Mouse (Mus musculus): ENCODE measurements at regions not wholly inside any gene's neighbourhood (a gene's known extent, or its start where the extent isn't known, plus 50 kb on each side); places are given as distances from the start of the nearest gene placed in this dataset.

DNA sequence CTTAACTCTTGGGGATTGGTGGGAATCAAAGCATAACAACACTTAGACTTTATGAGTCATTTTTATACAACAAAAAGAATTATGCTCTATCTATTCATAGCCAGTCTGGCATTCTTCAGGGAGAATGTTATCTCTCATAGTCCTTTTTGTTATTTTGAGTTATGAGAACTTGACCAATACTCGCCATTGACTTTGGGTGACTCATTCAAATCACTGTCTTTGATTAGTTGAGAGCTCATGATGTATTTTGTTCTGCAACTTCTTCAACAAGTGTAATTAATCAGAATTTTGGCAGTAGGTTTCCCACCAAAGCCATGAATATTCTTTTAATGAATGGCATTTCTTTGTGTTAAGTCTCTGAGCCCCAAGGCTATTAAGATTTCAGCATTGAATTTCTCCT is 139.6 kb downstream of the Ahr start:
- TF ChIP-seq CTCF (IDR thresholded peaks at IDR 0.05; ENCODE audit: control insufficient read depth, insufficient read depth, low read length) (no peak), POLR2A (IDR thresholded peaks at IDR 0.05; ENCODE audit: borderline replicate concordance, control insufficient read depth, low read depth, low read length) (no peak)
- 80% methylated on average over 1 of the region's 1 CpGs for WGBS
- no peak overlapping the region for H3K27ac ChIP-seq (ENCODE audit: control insufficient read depth, insufficient read depth, low read depth, low read length, poor library complexity)
- no peaks in the 10 kb centered on the region for H3K4me1 ChIP-seq (ENCODE audit: control insufficient read depth, insufficient read depth, low read length)
- H3K4me3 ChIP-seq (replicated peaks; ENCODE audit: control insufficient read depth, low read depth, low read length): no peak overlapping the region

DNA sequence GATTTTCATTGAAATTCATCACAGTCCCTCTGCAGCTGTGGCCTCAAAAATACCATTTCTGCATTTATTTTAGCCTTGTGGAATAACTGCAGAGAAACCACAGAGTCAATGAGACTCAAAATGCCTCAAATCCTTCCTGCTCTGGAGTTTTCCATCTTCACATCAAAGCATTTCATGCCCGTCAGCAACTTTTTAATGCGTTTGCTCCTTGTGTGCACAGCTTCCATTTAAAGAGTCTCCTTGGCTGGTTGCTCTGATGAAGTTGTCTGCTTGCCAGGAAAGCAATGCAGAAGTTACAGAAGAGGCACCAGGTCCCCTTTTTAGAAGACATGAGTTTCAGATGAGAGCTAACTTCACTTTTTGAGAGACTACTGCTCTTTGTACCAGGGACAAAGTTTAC is 142.7 kb downstream of the Ahr start:
- no peak overlapping the region for H3K27ac ChIP-seq (ENCODE audit: control insufficient read depth, insufficient read depth, low read depth, low read length, poor library complexity)
- H3K4me1 ChIP-seq (ENCODE audit: control insufficient read depth, insufficient read depth, low read length): no peaks in the 10 kb centered on the region
- TF ChIP-seq POLR2A (IDR thresholded peaks at IDR 0.05; ENCODE audit: borderline replicate concordance, control insufficient read depth, low read depth, low read length) (no peak), CTCF (IDR thresholded peaks at IDR 0.05; ENCODE audit: control insufficient read depth, insufficient read depth, low read length) (no peak)
- 37% methylated on average over 2 of the region's 2 CpGs for WGBS
- no peak overlapping the region for H3K4me3 ChIP-seq (replicated peaks; ENCODE audit: control insufficient read depth, low read depth, low read length)

DNA sequence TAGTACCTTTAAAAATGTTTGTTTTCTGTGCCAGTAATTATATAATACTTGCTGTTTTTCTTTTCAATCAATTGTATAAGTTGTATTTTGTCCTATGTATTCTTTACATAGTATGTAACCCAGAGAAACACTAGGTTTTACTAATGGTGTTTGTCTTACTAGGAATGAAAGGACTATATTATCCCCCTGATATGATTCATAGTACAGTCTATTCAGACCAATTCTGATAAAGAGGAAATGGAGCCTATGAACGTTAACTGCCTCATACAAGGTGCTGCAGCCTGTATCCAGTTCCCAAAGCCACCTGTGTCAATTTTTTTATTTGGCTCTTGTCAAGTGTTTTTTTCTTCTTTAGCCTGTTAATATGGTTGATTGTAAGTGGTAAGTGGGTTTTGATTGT is 144.6 kb downstream of the Ahr start:
- TF ChIP-seq POLR2A (IDR thresholded peaks at IDR 0.05; ENCODE audit: borderline replicate concordance, control insufficient read depth, low read depth, low read length): no peak
- TF ChIP-seq CTCF (IDR thresholded peaks at IDR 0.05; ENCODE audit: control insufficient read depth, insufficient read depth, low read length): no peak

DNA sequence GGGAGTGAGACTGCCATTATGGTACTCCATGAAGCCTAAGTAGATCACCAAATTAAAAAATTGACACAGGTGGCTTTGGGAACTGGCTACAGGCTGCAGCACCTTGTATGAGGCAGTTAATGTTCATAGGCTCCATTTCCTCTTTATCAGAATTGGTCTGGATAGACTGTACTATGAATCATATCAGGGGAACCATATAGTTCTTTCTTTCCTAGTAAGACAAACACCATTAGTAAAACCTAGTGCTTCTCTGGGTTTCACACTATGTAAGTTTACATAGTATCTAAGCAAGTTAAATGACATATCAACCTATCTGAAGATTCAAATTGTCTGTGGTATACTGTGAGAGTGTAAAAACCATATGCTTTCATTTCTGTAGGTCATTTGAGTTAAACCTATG is 145.0 kb downstream of the Ahr start:
- TF ChIP-seq POLR2A (IDR thresholded peaks at IDR 0.05; ENCODE audit: borderline replicate concordance, control insufficient read depth, low read depth, low read length) (no peak), CTCF (IDR thresholded peaks at IDR 0.05; ENCODE audit: control insufficient read depth, insufficient read depth, low read length) (no peak)
- no peaks in the 10 kb centered on the region for H3K4me1 ChIP-seq (ENCODE audit: control insufficient read depth, insufficient read depth, low read length)
- H3K4me3 ChIP-seq (replicated peaks; ENCODE audit: control insufficient read depth, low read depth, low read length): no peak overlapping the region
- no peak overlapping the region for H3K27ac ChIP-seq (ENCODE audit: control insufficient read depth, insufficient read depth, low read depth, low read length, poor library complexity)

More for the DNA sequence above, 144.6 kb downstream of the Ahr start:
- Histone ChIP-seq H3K27ac (ENCODE audit: control insufficient read depth, insufficient read depth, low read depth, low read length, poor library complexity) (no peak overlapping the region), H3K4me3 (replicated peaks; ENCODE audit: control insufficient read depth, low read depth, low read length) (no peak overlapping the region), H3K4me1 (ENCODE audit: control insufficient read depth, insufficient read depth, low read length) (no peaks in the 10 kb centered on the region)
- 78% methylated on average over 1 of the region's 1 CpGs for WGBS

DNA sequence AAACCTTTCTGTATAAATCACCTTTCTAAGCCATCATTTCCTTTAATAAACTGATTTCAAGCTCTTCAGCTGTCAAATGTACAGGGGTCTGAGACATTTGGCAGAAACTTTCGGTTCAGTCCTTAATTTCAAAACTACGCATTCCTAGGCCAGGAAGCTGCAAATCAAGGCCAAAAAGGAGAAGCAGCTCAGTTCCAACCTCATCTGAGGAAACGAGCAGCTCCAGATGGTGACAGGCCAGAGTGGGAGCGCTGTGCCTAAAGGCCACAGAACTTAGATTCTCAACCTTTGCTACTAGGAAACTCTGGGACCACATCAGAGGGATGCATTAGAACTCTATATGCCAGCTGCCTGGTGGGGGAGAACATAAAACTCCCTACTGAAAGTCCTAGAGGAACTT is 150.6 kb downstream of the Ahr start:
- TF ChIP-seq CTCF (IDR thresholded peaks at IDR 0.05; ENCODE audit: control insufficient read depth, insufficient read depth, low read length): no peak
- TF ChIP-seq POLR2A (IDR thresholded peaks at IDR 0.05; ENCODE audit: borderline replicate concordance, control insufficient read depth, low read depth, low read length): no peak
- 18% methylated on average over 4 of the region's 4 CpGs for WGBS
- H3K4me3 ChIP-seq (replicated peaks; ENCODE audit: control insufficient read depth, low read depth, low read length): no peak overlapping the region
- H3K4me1 ChIP-seq (ENCODE audit: control insufficient read depth, insufficient read depth, low read length): no peaks in the 10 kb centered on the region
- no peak overlapping the region for H3K27ac ChIP-seq (ENCODE audit: control insufficient read depth, insufficient read depth, low read depth, low read length, poor library complexity)

DNA sequence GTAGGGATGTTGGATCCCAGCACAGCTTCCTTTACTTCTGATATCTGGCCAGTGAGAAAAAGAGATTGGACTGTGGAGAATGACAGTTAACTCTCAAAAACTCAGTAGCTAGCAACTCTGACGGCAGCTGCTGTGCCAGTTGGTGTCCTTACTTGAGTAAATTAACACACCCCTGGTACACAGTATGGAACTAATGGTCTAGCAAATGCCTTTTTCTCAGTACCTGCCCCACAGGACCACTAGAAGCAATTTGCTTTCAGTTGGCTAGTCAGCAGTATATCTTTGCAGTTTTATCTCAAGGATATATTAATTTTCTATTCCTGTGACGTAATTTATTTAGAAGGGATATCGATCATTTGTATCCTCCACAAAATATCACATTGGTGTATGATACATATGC is 157.6 kb downstream of the Ahr start:
- TF ChIP-seq POLR2A (IDR thresholded peaks at IDR 0.05; ENCODE audit: borderline replicate concordance, control insufficient read depth, low read depth, low read length): no peak
- TF ChIP-seq CTCF (IDR thresholded peaks at IDR 0.05; ENCODE audit: control insufficient read depth, insufficient read depth, low read length): no peak
- Histone ChIP-seq H3K27ac (ENCODE audit: control insufficient read depth, insufficient read depth, low read depth, low read length, poor library complexity) (no peak overlapping the region), H3K4me1 (ENCODE audit: control insufficient read depth, insufficient read depth, low read length) (no peaks in the 10 kb centered on the region), H3K4me3 (replicated peaks; ENCODE audit: control insufficient read depth, low read depth, low read length) (no peak overlapping the region)
- 83% methylated on average over 3 of the region's 3 CpGs for WGBS

DNA sequence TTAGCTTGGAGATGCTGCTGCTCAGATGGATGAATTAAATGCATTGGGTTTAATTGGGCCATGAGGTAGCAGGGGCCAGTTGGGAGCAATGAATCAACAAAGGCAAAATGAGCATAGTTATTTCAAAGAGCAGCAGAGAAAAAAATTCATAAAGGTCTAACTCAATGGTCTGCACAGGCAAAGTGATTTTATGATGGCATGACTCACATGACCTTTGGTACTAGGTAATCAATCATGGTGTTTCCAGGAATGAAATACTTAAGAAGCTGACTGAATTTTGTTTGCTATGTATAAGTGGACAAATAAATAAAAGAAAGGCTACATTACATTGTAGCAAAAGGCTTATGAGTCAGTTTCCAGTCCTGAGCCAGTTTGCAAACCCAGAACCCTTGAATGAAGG is 158.5 kb downstream of the Ahr start:
- TF ChIP-seq POLR2A (IDR thresholded peaks at IDR 0.05; ENCODE audit: borderline replicate concordance, control insufficient read depth, low read depth, low read length) (no peak), CTCF (IDR thresholded peaks at IDR 0.05; ENCODE audit: control insufficient read depth, insufficient read depth, low read length) (no peak)
- no peak overlapping the region for H3K27ac ChIP-seq (ENCODE audit: control insufficient read depth, insufficient read depth, low read depth, low read length, poor library complexity)
- no peaks in the 10 kb centered on the region for H3K4me1 ChIP-seq (ENCODE audit: control insufficient read depth, insufficient read depth, low read length)
- no peak overlapping the region for H3K4me3 ChIP-seq (replicated peaks; ENCODE audit: control insufficient read depth, low read depth, low read length)

DNA sequence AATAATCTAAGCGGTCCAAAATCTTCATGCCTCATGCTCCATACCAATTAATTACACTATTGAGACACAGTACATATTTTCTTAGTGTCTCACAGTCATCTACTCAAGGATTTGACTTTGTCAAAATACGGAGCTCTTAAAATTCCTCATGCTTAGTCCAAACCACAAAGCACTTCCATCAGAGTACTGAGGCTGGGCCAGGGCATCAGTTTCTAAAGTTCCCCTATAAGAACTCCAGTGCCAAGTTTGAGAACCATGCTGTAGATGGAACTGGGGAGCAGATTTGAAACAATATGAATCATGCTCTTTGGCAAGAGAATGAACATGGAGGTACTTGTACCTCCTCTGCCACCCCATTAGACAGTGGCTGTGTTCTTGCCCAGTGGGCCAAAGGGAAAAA is 176.9 kb downstream of the Ahr start:
- no peak overlapping the region for H3K4me3 ChIP-seq (replicated peaks; ENCODE audit: control insufficient read depth, low read depth, low read length)
- H3K4me1 ChIP-seq (ENCODE audit: control insufficient read depth, insufficient read depth, low read length): no peaks in the 10 kb centered on the region
- TF ChIP-seq CTCF (IDR thresholded peaks at IDR 0.05; ENCODE audit: control insufficient read depth, insufficient read depth, low read length) (no peak), POLR2A (IDR thresholded peaks at IDR 0.05; ENCODE audit: borderline replicate concordance, control insufficient read depth, low read depth, low read length) (no peak)
- no peak overlapping the region for H3K27ac ChIP-seq (ENCODE audit: control insufficient read depth, insufficient read depth, low read depth, low read length, poor library complexity)
- 84% methylated on average over 2 of the region's 2 CpGs for WGBS

DNA sequence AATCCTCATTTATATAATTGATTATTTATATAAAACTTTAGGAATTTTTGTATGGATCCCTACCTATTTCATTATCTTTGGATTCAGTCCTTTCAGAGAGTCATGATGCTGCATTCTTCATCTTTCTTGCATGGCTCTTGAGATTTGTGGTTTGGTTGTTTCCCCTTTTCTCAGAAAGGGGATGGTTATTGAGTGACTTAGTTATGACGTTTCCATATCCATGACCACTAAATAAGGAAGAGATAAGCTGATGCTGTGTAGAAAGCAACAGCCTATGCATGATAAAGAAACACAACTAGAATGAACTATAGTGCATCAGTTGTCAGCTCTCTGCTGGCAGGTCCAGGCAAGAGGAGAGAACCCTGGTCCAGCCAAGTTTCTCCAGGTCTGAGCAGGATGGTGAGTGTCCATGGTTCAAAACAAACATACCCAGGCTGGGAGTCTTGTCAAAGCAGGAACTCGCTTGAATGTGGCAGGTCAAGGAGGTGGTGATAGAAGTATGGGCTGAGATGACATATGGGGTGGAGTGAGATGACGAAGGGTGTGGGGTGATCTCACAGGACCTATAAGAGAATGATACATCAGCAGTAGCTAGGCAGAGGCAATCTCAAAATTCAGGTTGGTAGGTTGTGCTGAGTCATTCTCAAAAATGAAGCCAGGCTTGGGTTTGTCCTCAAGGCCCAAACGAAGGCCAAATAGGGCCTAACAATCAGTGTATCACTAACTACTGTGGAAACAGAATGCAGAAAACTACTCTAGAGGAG is 196.5 kb downstream of the Ahr start:
- H3K27ac ChIP-seq (ENCODE audit: control insufficient read depth, insufficient read depth, low read depth, low read length, poor library complexity): no peak overlapping the region
- 46% methylated on average over 4 of the region's 4 CpGs for WGBS
- no peak overlapping the region for H3K4me3 ChIP-seq (replicated peaks; ENCODE audit: control insufficient read depth, low read depth, low read length)
- H3K4me1 ChIP-seq (ENCODE audit: control insufficient read depth, insufficient read depth, low read length): no peaks in the 10 kb centered on the region
- TF ChIP-seq POLR2A (IDR thresholded peaks at IDR 0.05; ENCODE audit: borderline replicate concordance, control insufficient read depth, low read depth, low read length): no peak
- TF ChIP-seq CTCF (IDR thresholded peaks at IDR 0.05; ENCODE audit: control insufficient read depth, insufficient read depth, low read length): no peak

All from bone marrow, adult 2 months (tissue).